Mouse (Mus musculus) hindbrain, embryonic 14.5 days (tissue): Measurements from ENCODE around the gene Clmn. TPM values are rescaled to one million over a fixed set of nuclear protein-coding genes. Genes with fewer than 3 reads are reported as not detected.

Experiments
- polyA plus RNA-seq: library from polyadenylated mRNA; unstranded; fragments of >200 nt; fragmentation: Nextera tagmentation; extraction: Ambion mirVana; gene quantifications from 2 replicates; pipeline ENCODE4 v1.2.1, GENCODE M21; 2014

Clmn gene
- polyA plus RNA-seq, 1 experiment from 2014 or later, result 1.7 TPM

Other genes starting within 250 kb of the Clmn start
- 28.0 and 36.7 TPM in 2 replicates for gene Dicer1, start 113.1 kb downstream of the Clmn start, polyA plus RNA-seq
- gene Syne3, start 144.7 kb upstream of the Clmn start, polyA plus RNA-seq, result 0.35 TPM in 2 replicates
- 183 and 189 TPM in 2 replicates for gene Glrx5, start 167.6 kb upstream of the Clmn start, polyA plus RNA-seq